ENCODE assay signal across 8 mouse cellular contexts in the genomic region with DNA sequence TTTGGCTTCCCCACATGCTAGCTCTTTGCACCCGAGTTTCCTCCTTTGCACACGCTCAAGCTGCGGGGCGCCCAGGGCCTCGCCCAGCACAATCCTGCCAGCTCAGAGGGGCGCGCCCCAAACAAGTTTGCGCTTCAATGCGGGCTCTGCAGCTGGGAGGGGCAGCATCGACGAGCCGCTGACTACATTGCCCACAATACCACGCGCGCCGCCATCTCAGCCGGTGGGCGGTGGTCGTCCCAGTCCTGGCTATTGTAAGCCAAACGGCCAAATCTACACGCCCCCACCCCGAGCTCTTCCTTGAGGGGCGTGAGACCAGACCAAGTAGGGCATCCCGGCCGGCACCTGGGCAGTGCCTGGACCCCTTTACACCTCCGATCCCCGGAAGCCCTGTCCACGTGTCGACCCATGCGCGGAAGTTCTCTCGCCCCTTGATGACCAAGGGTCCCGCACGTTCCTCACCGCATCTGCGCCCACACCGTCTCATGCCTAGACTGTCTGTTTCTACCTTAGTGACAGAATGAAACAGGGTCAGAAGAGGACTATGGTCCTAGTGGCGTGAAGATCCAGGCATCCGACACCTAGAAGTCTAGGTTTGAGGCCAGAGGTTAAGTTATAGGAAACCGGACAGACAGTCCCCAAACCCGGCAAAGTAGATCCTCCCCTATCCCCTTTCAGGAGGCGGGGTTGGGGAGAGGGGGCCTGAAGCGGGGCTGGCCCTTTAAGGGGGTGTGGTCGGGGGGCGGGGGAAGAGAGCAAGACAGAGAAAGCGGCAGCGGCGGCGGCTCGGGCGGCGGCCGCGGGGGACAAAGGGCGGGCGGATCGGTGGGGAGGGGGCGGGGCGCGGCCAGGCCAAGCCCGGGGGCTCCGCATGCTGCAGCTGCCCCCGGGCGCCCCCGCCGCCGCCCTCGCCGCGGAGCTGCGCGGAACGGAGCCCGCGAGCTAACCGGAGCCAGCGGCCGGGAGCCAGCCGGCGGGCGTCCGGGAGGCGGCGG. TPM values are rescaled to one million over a fixed set of nuclear protein-coding genes. Genes with fewer than 3 reads are reported as not detected.
DNase-seq lines count a peak whose midpoint lies in the region; ATAC-seq and TF ChIP-seq lines count a peak whose summit lies in the region.

A gene (plus strand): TSS at position 758 of the 995 bp plus-strand sequence.

- no peak for TF ChIP-seq POLR2A in kidney, adult 2 months (IDR thresholded peaks at IDR 0.05; ENCODE audit: low read depth, low read length)
- TF ChIP-seq POLR2A in liver, adult 2 months (IDR thresholded peaks at IDR 0.05; ENCODE audit: extremely low read depth, insufficient read depth, low read length): no peak
- peak; percentile 43 for TF ChIP-seq POLR2A in myocyte (IDR thresholded peaks at IDR 0.05; ENCODE audit: insufficient read length, low read depth)

- H3K27ac ChIP-seq in embryonic facial prominence, embryonic 13.5 days: peak within 1 kb of the TSS; percentile 89
- H3K27ac ChIP-seq in kidney, adult 2 months (ENCODE audit: insufficient read depth, low read depth, low read length): peak within 1 kb of the TSS; percentile 77
- peak within 1 kb of the TSS; percentile 68 for H3K27ac ChIP-seq in liver, adult 2 months (replicated peaks; ENCODE audit: insufficient read depth, low read depth, low read length)
- peak within 1 kb of the TSS; percentile 97 for H3K27ac ChIP-seq in stomach, embryonic 16.5 days (ENCODE audit: low read length)

- peak; percentile 63 for ATAC-seq in embryonic facial prominence, embryonic 13.5 days (ENCODE audit: insufficient number of reproducible peaks, insufficient read depth, low FRiP score, low TSS enrichment, low read depth)
- ATAC-seq in stomach, embryonic 16.5 days (ENCODE audit: insufficient read depth, low FRiP score): peak; percentile 67

- no peak for TF ChIP-seq CTCF in kidney, adult 2 months (conservative IDR thresholded peaks at IDR 0.05; ENCODE audit: insufficient read depth, insufficient read length, low read depth, low read length)
- TF ChIP-seq CTCF in liver, adult 2 months (IDR thresholded peaks at IDR 0.05; ENCODE audit: low read depth, low read length): no peak

- H3K9ac ChIP-seq in embryonic facial prominence, embryonic 13.5 days: peak within 1 kb of the TSS; percentile 83
- H3K9ac ChIP-seq in liver, adult 2 months (ENCODE audit: low read depth, low read length): peak within 1 kb of the TSS; percentile 73
- H3K9ac ChIP-seq in stomach, embryonic 16.5 days (ENCODE audit: low read length): peak within 1 kb of the TSS; percentile 89

- peaks cover 73% of the 10 kb centered on the region for H3K4me1 ChIP-seq in embryonic facial prominence, embryonic 13.5 days
- H3K4me1 ChIP-seq in kidney, adult 2 months (ENCODE audit: control insufficient read depth, insufficient read depth, low read length): peaks cover 19% of the 10 kb centered on the region; the same call in 1 of the 2 replicates
- peaks cover 23% of the 10 kb centered on the region for H3K4me1 ChIP-seq in liver, adult 2 months (ENCODE audit: control insufficient read depth, insufficient read depth, low read length)
- H3K4me1 ChIP-seq in stomach, embryonic 16.5 days (ENCODE audit: control insufficient read depth, insufficient read depth, low read length): peaks cover 66% of the 10 kb centered on the region

- WGBS in embryonic facial prominence, embryonic 13.5 days: under 1% methylated on average over 82 of the region's 84 CpGs
- WGBS in kidney, adult 2 months: 1% methylated on average over 82 of the region's 84 CpGs
- 2% methylated on average over 75 of the region's 84 CpGs for WGBS in liver, adult 2 months
- WGBS in stomach, embryonic 16.5 days: under 1% methylated on average over 60 of the region's 84 CpGs

- peak; percentile 95 for DNase-seq in 416B (ENCODE audit: low read depth)
- DNase-seq in adrenal gland, adult 2 months: peak; percentile 90
- peak; percentile 86 to 89 for DNase-seq in heart, adult 18-20 months
- peak; percentile 80 for DNase-seq in kidney, adult 2 months
- peak; percentile 58 for DNase-seq in liver, adult 2 months (ENCODE audit: extremely low read depth, low read depth, low spot score)

- H3ac ChIP-seq in myocyte (ENCODE audit: control insufficient read depth, insufficient read length): peak within 1 kb of the TSS; percentile 88

- no peaks in the 10 kb centered on the region for H3K27me3 ChIP-seq in embryonic facial prominence, embryonic 13.5 days
- H3K27me3 ChIP-seq in kidney, adult 2 months (replicated peaks; ENCODE audit: control insufficient read depth, insufficient read depth, low read length): no peaks in the 10 kb centered on the region
- no peaks in the 10 kb centered on the region for H3K27me3 ChIP-seq in liver, adult 2 months (ENCODE audit: control insufficient read depth, insufficient read depth, low read length)
- no peaks in the 10 kb centered on the region for H3K27me3 ChIP-seq in myocyte (ENCODE audit: control insufficient read depth, insufficient read depth, insufficient read length)
- H3K27me3 ChIP-seq in stomach, embryonic 16.5 days (ENCODE audit: control insufficient read depth, insufficient read depth, low read length): no peaks in the 10 kb centered on the region

- H3K79me2 ChIP-seq in liver, adult 2 months (ENCODE audit: control insufficient read depth, insufficient read depth, low read length): peaks cover 8% of the 10 kb centered on the region; the same call in 1 of the 2 replicates
- H3K79me2 ChIP-seq in myocyte (ENCODE audit: control insufficient read depth, insufficient read depth): peaks cover 35% of the 10 kb centered on the region

- H3K4me2 ChIP-seq in embryonic facial prominence, embryonic 13.5 days: peak within 1 kb of the TSS; percentile 90
- peak within 1 kb of the TSS; percentile 100 for H3K4me2 ChIP-seq in myocyte (ENCODE audit: low read depth)
- peak within 1 kb of the TSS; percentile 92 for H3K4me2 ChIP-seq in stomach, embryonic 16.5 days (ENCODE audit: low read depth, low read length)

- peak within 1 kb of the TSS; percentile 72 for H3K4me3 ChIP-seq in embryonic facial prominence, embryonic 13.5 days
- H3K4me3 ChIP-seq in kidney, adult 2 months (ENCODE audit: insufficient read depth, low read depth, low read length): peak within 1 kb of the TSS; percentile 84
- peak within 1 kb of the TSS; percentile 76 for H3K4me3 ChIP-seq in liver, adult 2 months (ENCODE audit: insufficient read depth, low read depth, low read length)
- H3K4me3 ChIP-seq in myocyte: peak within 1 kb of the TSS; percentile 83
- H3K4me3 ChIP-seq in stomach, embryonic 16.5 days (replicated peaks; ENCODE audit: low read length): peak within 1 kb of the TSS; percentile 75

- H3K9me3 ChIP-seq in embryonic facial prominence, embryonic 13.5 days: no peaks in the 10 kb centered on the region
- H3K9me3 ChIP-seq in stomach, embryonic 16.5 days (replicated peaks; ENCODE audit: control insufficient read depth, low read length): no peaks in the 10 kb centered on the region

- peaks cover 23% of the 10 kb centered on the region for H3K36me3 ChIP-seq in embryonic facial prominence, embryonic 13.5 days
- no peaks in the 10 kb centered on the region for H3K36me3 ChIP-seq in kidney, adult 2 months (ENCODE audit: control insufficient read depth, insufficient read depth, low read length)
- H3K36me3 ChIP-seq in liver, adult 2 months (ENCODE audit: control insufficient read depth, insufficient read depth, low read length): peaks cover 3% of the 10 kb centered on the region; the same call in 1 of the 2 replicates
- peaks cover 6% of the 10 kb centered on the region for H3K36me3 ChIP-seq in myocyte (ENCODE audit: control insufficient read depth, insufficient read depth)
- no peaks in the 10 kb centered on the region for H3K36me3 ChIP-seq in stomach, embryonic 16.5 days (ENCODE audit: control insufficient read depth, insufficient read depth, low read length)

TF ChIP-seq in myocyte, 11 proteins besides CTCF, POLR2A, EP300 and RAD21:
- TF ChIP-seq TCF3 (IDR thresholded peaks at IDR 0.05; ENCODE audit: insufficient read length, low read depth) (no peak), REST (IDR thresholded peaks at IDR 0.05; ENCODE audit: insufficient read depth, insufficient read length) (no peak), SRF (IDR thresholded peaks at IDR 0.05; ENCODE audit: control insufficient read depth, insufficient read length, low read depth) (no peak), MYOG (IDR thresholded peaks at IDR 0.05; ENCODE audit: control insufficient read depth in 1 of 3, insufficient read depth in 1 of 3, insufficient read length in 2 of 3, low read depth in 2 of 3) (peak in 1 of 3 experiments; percentile 30), USF1 (IDR thresholded peaks at IDR 0.05; ENCODE audit: low read depth) (peak; percentile 89), POLR2AphosphoS2 (IDR thresholded peaks at IDR 0.05; ENCODE audit: insufficient read length, low read depth) (peak; percentile 16), MAX (IDR thresholded peaks at IDR 0.05; ENCODE audit: low read depth) (peak; percentile 40), TCF12 (IDR thresholded peaks at IDR 0.05; ENCODE audit: insufficient read depth, poor library complexity, severe bottlenecking) (no peak), E2F4 (IDR thresholded peaks at IDR 0.05; ENCODE audit: insufficient read depth) (peak; percentile 1), CEBPB (IDR thresholded peaks at IDR 0.05; ENCODE audit: insufficient read depth, poor library complexity, severe bottlenecking) (no peak), MYOD1 (IDR thresholded peaks at IDR 0.05; ENCODE audit: control insufficient read depth in 1 of 3, insufficient read length in 2 of 3, low read depth in 2 of 3) (no peak)

RNA-seq across cellular contexts. Expression of the gene that starts here (rescaled TPM):
- 100 to 1,000 TPM; 123 to 288 TPM for total RNA-seq in adrenal gland, adult 2 months (2021)
- 156 and 181 TPM in 2 replicates for polyA plus RNA-seq in adrenal gland, adult 2 months (2012; rRNA removed)
- 84.9 and 120 TPM in 2 replicates for polyA plus RNA-seq in embryonic facial prominence, embryonic 13.5 days (2015; fragmentation: Nextera tagmentation; extraction: Ambion mirVana)
- total RNA-seq in heart, adult 18-20 months (2021): 10 to 100 TPM; 78.3 to 95.2 TPM
- 48.7 and 55.3 TPM in 2 replicates for polyA plus RNA-seq in kidney, adult 2 months (2012; rRNA removed)
- total RNA-seq in liver, adult 2 months (2014; rRNA removed): 14.0 and 24.0 TPM in 2 replicates
- 34.5 and 38.2 TPM in 2 replicates for polyA plus RNA-seq in liver, adult 2 months (2012; rRNA removed)
- 1,032 TPM for polyA plus RNA-seq in myocyte (2012; fragmentation: generic; extraction: Trizol)
- 53.7 and 70.6 TPM in 2 replicates for polyA plus RNA-seq in stomach, embryonic 16.5 days (2015; fragmentation: Nextera tagmentation; extraction: Ambion mirVana)

Comparison
In these comparisons a context has a peak if more than half of its experiments do, and no peak if none do; other contexts are left out.
1. Peak in every context shown above with its lines: DNase-seq, ATAC-seq, H3K4me3 ChIP-seq and H3K27ac ChIP-seq.